Mouse (Mus musculus) liver, adult 2 months (tissue): ENCODE results near the gene Hist2h2bb.

Experiments used
- CTCF ChIP-seq: fragments of 200-500 bp; IDR thresholded peaks from 2 replicates; pipeline ENCODE4 v1.5.1; 2011; ENCODE audit warnings: low read depth, low read length, control low read depth
- POLR2A ChIP-seq: fragments of 200-500 bp; IDR thresholded peaks from 2 replicates; pipeline ENCODE4 v1.6.1; 2011; ENCODE audit warnings: low read length, control low read depth; ENCODE audit not compliant: insufficient read depth; ENCODE audit errors: extremely low read depth

DNA sequence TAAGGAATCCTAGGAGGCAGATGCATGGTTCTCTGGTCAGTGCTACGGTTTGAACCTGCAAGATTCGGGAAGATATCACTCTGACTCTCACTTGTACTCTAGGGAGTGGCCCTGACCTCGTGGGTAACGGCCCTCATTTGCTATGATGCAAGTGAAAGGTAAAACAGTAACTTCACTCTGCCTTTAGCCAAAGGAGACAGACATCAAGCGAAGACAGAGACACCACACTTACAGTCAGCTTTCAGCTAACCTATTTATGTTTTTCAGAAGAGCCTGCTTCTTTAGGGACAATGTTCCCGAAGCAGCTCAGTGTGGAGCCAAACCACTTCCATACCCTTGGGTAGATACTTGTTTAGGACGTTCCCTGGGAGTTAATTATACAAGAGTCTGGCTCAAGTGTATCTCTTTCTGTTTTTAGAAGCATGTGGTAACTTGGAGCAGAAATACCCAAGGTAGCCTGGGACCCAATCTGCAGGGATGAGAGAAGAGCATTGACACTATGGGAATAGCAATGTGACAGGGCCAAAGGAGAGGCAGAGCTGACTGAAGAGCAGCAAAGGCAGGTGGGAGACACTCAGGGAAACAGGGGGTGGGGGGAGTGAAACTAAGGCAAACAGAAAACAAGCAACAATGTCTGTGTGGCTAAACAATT lies 25.5 kb upstream of the Hist2h2bb start:
- no peak for TF ChIP-seq CTCF
- TF ChIP-seq POLR2A = no peak
